Mouse (Mus musculus) bone marrow, adult 2 months (tissue): ENCODE results near the gene Stx2.

Experiments used
- CTCF ChIP-seq: fragments of 200-500 bp; IDR thresholded peaks from 2 replicates; pipeline ENCODE4 v1.5.1; 2011; ENCODE audit warnings: low read length, control low read depth; ENCODE audit not compliant: control insufficient read depth, insufficient read depth
- POLR2A ChIP-seq: fragments of 200-500 bp; IDR thresholded peaks from 2 replicates; pipeline ENCODE4 v1.6.1; 2011; ENCODE audit warnings: low read depth, mild to moderate bottlenecking, control low read depth, low read length, borderline replicate concordance; ENCODE audit not compliant: control insufficient read depth

DNA sequence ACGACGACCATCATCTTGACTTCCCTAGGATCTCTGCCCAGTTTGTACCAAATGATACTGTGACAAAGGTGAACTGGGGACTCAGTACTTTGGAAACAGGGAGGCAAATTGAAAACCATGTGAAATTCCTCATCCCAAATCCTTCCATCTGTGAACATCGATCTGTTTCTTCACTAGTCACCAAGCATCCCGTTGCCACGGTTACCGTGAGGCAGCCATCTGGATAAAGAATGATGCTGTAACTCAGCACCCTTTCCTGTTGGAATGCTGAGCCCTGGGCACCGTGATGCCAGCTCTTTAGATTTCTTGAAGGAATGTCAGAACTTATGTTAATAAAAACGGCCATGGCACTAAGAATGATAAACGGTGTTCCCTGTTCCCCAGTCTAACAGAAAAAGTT lies 41.0 kb upstream of the Stx2 start:
- TF ChIP-seq CTCF (no peak), POLR2A (no peak)
